Mouse (Mus musculus): ENCODE data around the gene Tmem217. TPM values are rescaled to one million over a fixed set of nuclear protein-coding genes. Genes with fewer than 3 reads are reported as not detected.

Gene Tmem217
- total and polyA plus RNA-seq, 3 experiments: 2.5 to 4.5 TPM; not detected in 1

DNA sequence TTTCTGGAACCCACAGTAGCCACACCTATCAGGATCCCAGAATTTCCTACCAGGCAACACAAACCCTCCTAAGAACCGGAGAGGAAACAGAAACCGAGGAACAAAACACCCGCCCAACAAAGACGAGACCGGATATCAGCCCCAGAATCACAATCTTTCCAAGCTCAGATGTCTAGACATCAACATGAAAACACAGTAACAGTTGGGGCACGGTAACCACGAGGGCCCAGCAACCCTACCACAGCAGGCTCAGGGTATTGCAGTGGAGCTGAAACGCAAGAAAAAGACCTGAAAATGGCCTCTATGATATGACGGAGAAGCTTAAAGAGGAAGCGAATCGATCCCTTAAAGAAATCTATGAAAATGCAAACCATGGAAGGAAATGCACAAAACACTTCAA is 18.3 kb downstream of the Tmem217 start:
- DNase-seq (ENCODE audit: low read depth, low spot score): no peak
- Histone ChIP-seq H3K27ac (ENCODE audit: control insufficient read depth, low read depth, low read length) (no peak overlapping the region), H3K4me3 (ENCODE audit: control insufficient read depth in 1 of 2, insufficient read depth in 1 of 2, low read depth in 2 of 2, low read length in 2 of 2) (no peak overlapping the region), H3K9me3 (replicated peaks; ENCODE audit: insufficient read depth, low read length) (no peaks in the 10 kb centered on the region), H3K79me2 (ENCODE audit: control insufficient read depth, insufficient read depth, low read length, poor library complexity) (no peaks in the 10 kb centered on the region), H3K4me1 (ENCODE audit: control insufficient read depth in 1 of 2, insufficient read depth in 2 of 2, low read length in 2 of 2) (peaks cover 3 to 18% of the 10 kb centered on the region in 2 experiments; a peak in 3 of 4 replicates), H3K27me3 (ENCODE audit: control insufficient read depth in 1 of 2, insufficient read depth in 2 of 2, low read length in 2 of 2) (no peaks in the 10 kb centered on the region), H3K36me3 (ENCODE audit: control insufficient read depth in 1 of 2, insufficient read depth in 2 of 2, low read length in 2 of 2) (peaks cover 0 to 13% of the 10 kb centered on the region in 2 experiments; a peak in 2 of 4 replicates), H3K9ac (ENCODE audit: control insufficient read depth, low read depth, low read length, poor library complexity, severe bottlenecking) (no peak overlapping the region)
- no peak for TF ChIP-seq ZC3H11A (IDR thresholded peaks at IDR 0.05; ENCODE audit: low read depth, low read length)
- TF ChIP-seq POLR2AphosphoS2 (IDR thresholded peaks at IDR 0.05; ENCODE audit: low read length): no peak
- no peak for TF ChIP-seq CHD1 (IDR thresholded peaks at IDR 0.05; ENCODE audit: low read depth, low read length)
- no peak for TF ChIP-seq UBTF (IDR thresholded peaks at IDR 0.05; ENCODE audit: borderline replicate concordance, insufficient read depth, low read depth, low read length)
- no peak for TF ChIP-seq KAT2A (conservative IDR thresholded peaks at IDR 0.05; ENCODE audit: low read depth, low read length)
- no peak for TF ChIP-seq POLR2A (IDR thresholded peaks at IDR 0.05; ENCODE audit: control insufficient read depth in 1 of 2, insufficient read depth in 1 of 2, low read depth in 1 of 2, low read length in 2 of 2, poor library complexity in 1 of 2)
- TF ChIP-seq CTCF (IDR thresholded peaks at IDR 0.05 in 2 of 3, conservative IDR thresholded peaks at IDR 0.05 in 1 of 3; ENCODE audit: control insufficient read depth in 1 of 3, insufficient read depth in 1 of 3, low read depth in 2 of 3, low read length in 3 of 3, poor library complexity in 1 of 3, severe bottlenecking in 1 of 3): no peak

DNA sequence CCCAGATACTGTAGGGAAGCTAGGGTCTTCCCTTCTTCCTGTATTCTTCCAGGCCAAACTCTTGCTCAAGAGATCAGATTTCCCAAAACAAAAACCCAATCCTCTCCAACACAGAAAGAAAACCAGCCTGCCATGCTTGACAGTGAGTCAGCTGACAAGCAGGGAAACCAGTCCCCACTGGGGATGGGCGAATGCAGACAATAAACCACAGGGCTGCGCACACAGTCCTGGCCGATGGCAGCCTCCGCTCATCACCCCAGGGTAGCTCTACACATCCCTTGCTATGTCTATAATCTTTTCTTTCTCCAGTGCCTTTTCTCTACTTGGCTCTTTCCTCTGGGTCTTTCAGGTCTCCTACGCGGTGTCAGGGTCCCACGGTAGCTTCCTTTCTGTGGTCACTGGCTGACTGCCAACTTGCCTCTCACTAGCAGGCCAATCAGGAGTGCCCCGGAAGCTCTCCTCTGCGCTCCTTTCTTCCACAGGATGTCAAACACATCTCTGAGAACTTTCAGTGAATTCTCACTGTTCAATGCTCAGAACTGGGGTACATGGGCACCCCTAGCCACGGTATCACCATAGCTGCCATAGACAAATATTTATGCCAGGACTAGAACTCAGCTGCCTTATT is 20.3 kb downstream of the Tmem217 start:
- Histone ChIP-seq H3K79me2 (ENCODE audit: control insufficient read depth, insufficient read depth, low read length, poor library complexity) (no peaks in the 10 kb centered on the region), H3K4me1 (ENCODE audit: control insufficient read depth in 1 of 2, insufficient read depth in 2 of 2, low read length in 2 of 2) (peaks cover 3 to 23% of the 10 kb centered on the region in 2 experiments; a peak in 3 of 4 replicates), H3K4me3 (ENCODE audit: control insufficient read depth in 1 of 2, insufficient read depth in 1 of 2, low read depth in 2 of 2, low read length in 2 of 2) (peak overlapping the region in 1 of 2 experiments; percentile 42; a peak in 3 of 4 replicates), H3K9me3 (replicated peaks; ENCODE audit: insufficient read depth, low read length) (no peaks in the 10 kb centered on the region), H3K27me3 (ENCODE audit: control insufficient read depth in 1 of 2, insufficient read depth in 2 of 2, low read length in 2 of 2) (no peaks in the 10 kb centered on the region), H3K9ac (ENCODE audit: control insufficient read depth, low read depth, low read length, poor library complexity, severe bottlenecking) (peak overlapping the region; percentile 59), H3K27ac (ENCODE audit: control insufficient read depth, low read depth, low read length) (peak overlapping the region; percentile 82), H3K36me3 (ENCODE audit: control insufficient read depth in 1 of 2, insufficient read depth in 2 of 2, low read length in 2 of 2) (peaks cover 0 to 13% of the 10 kb centered on the region in 2 experiments; a peak in 2 of 4 replicates)
- TF ChIP-seq NRF1 (IDR thresholded peaks at IDR 0.05; ENCODE audit: insufficient read depth, low read depth, low read length, poor library complexity, severe bottlenecking) (peak; percentile 21; the same call in 1 of the 2 replicates), USF1 (IDR thresholded peaks at IDR 0.05; ENCODE audit: low read depth, low read length) (peak; percentile 61), TCF12 (IDR thresholded peaks at IDR 0.05; ENCODE audit: low read depth, low read length) (peak; percentile 3; the same call in 1 of the 2 replicates), HCFC1 (IDR thresholded peaks at IDR 0.05; ENCODE audit: low read depth, low read length) (0 out of 2 replicates have a peak, but pooled peaks have one; percentile 49), EP300 (IDR thresholded peaks at IDR 0.05; ENCODE audit: low read depth in 1 of 2, low read length in 2 of 2) (peak; percentile 8 to 16; a peak in 1 of 4 replicates), USF2 (IDR thresholded peaks at IDR 0.05; ENCODE audit: borderline replicate concordance in 1 of 2, insufficient read depth in 1 of 2, low read depth in 1 of 2, low read length in 2 of 2) (no peak), ETS1 (IDR thresholded peaks at IDR 0.05; ENCODE audit: low read depth, low read length) (peak; percentile 59; the same call in 1 of the 2 replicates), TBP (IDR thresholded peaks at IDR 0.05; ENCODE audit: low read depth, low read length) (peak; percentile 52; the same call in 1 of the 2 replicates), ZKSCAN1 (IDR thresholded peaks at IDR 0.05; ENCODE audit: low read depth, low read length) (no peak), NELFE (IDR thresholded peaks at IDR 0.05; ENCODE audit: low read depth, low read length) (peak; percentile 37; the same call in 1 of the 2 replicates), UBTF (IDR thresholded peaks at IDR 0.05; ENCODE audit: borderline replicate concordance, insufficient read depth, low read depth, low read length) (no peak), POLR2A (IDR thresholded peaks at IDR 0.05; ENCODE audit: control insufficient read depth in 1 of 2, insufficient read depth in 1 of 2, low read depth in 1 of 2, low read length in 2 of 2, poor library complexity in 1 of 2) (peak; percentile 20 to 43; a peak in 1 of 4 replicates)
- peak; percentile 94 for DNase-seq (ENCODE audit: low read depth, low spot score)
